Mouse (Mus musculus): ENCODE data around the gene Calm1.

DNA sequence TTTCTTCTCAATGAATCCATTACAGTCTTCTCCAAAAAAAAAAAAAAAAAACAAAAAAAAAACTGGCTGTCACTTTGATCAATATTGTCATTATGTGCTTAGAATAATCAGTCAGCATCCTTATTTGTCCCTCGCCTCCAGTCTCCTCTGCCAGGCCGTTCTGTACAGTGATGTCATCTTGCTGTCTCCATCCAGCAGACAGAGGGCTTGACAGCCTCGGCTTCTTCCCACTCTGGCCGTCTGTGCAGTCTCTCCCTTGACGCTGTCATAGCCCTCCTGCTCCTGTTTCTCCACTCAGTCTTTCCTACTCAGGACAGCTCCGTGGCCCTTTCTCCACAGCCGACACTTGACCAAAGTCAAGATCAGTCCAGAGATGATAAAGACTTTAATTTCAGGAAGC lies 26.8 kb upstream of the Calm1 start:
- no peak for TF ChIP-seq USF1 (IDR thresholded peaks at IDR 0.05; ENCODE audit: low read depth, low read length)
- no peak for TF ChIP-seq ELF1 (IDR thresholded peaks at IDR 0.05; ENCODE audit: low read depth, low read length)
- no peak for TF ChIP-seq EP300 (IDR thresholded peaks at IDR 0.05; ENCODE audit: low read depth in 1 of 2, low read length in 2 of 2)
- TF ChIP-seq CTCF (IDR thresholded peaks at IDR 0.05 in 2 of 3, conservative IDR thresholded peaks at IDR 0.05 in 1 of 3; ENCODE audit: control insufficient read depth in 1 of 3, insufficient read depth in 1 of 3, low read depth in 2 of 3, low read length in 3 of 3, poor library complexity in 1 of 3, severe bottlenecking in 1 of 3): no peak
- no peak for TF ChIP-seq ZNF384 (IDR thresholded peaks at IDR 0.05; ENCODE audit: low read depth, low read length)
- TF ChIP-seq POLR2A (IDR thresholded peaks at IDR 0.05; ENCODE audit: control insufficient read depth in 1 of 2, insufficient read depth in 1 of 2, low read depth in 1 of 2, low read length in 2 of 2, poor library complexity in 1 of 2): no peak
- TF ChIP-seq POLR2AphosphoS2 (IDR thresholded peaks at IDR 0.05; ENCODE audit: low read length): no peak
- TF ChIP-seq TAL1 (IDR thresholded peaks at IDR 0.05; ENCODE audit: low read length): no peak
- no peak for TF ChIP-seq CHD2 (IDR thresholded peaks at IDR 0.05; ENCODE audit: low read length)
- no peak for TF ChIP-seq KAT2A (conservative IDR thresholded peaks at IDR 0.05; ENCODE audit: low read depth, low read length)
- no peak for TF ChIP-seq GABPA (IDR thresholded peaks at IDR 0.05; ENCODE audit: low read depth, low read length)
- TF ChIP-seq MAZ (IDR thresholded peaks at IDR 0.05; ENCODE audit: low read depth, low read length): no peak

Measured in MEL (cell line).